22 mouse cellular contexts compared by ENCODE assay signal in genomic region chr16:65550814-65551213, GRCm38 (mm10). TPM values are rescaled to one million over a fixed set of nuclear protein-coding genes. Genes with fewer than 3 reads are reported as not detected.
"Had no signal": no experiment of that assay in that cellular context is flagged by ENCODE, and none has a peak within 500 bp of the region (broad histone marks: within the 10 kb centered on the region; RNA-seq: fewer than 3 reads in every experiment).

No protein-coding gene starts in this region.

- H3K4me3 ChIP-seq: neural tube, embryonic 13.5 days; neural tube, embryonic 15.5 days; stomach, embryonic 15.5 days had no signal

- H3K4me1 ChIP-seq: neural tube, embryonic 15.5 days; stomach, embryonic 15.5 days had no signal

- H3K36me3 ChIP-seq: stomach, embryonic 15.5 days had no signal

- H3K4me2 ChIP-seq: neural tube, embryonic 13.5 days; neural tube, embryonic 15.5 days; stomach, embryonic 15.5 days had no signal

- H3K27ac ChIP-seq: neural tube, embryonic 13.5 days; neural tube, embryonic 15.5 days; stomach, embryonic 15.5 days; stomach, postnatal 0 days had no signal

- DNase-seq: retina, postnatal 1 day; right cerebral cortex, adult 18-20 months; right cerebral cortex, postnatal 14 days; right cerebral cortex, postnatal 25 days; right cerebral cortex, postnatal 4 days; spleen, adult 18-20 months; thymus, adult 18-20 months; thymus, adult 2 months; thymus, postnatal 14 days; thymus, postnatal 25 days; thymus, postnatal 36 days; thymus, postnatal 4 days had no signal

- H3K9me3 ChIP-seq: neural tube, embryonic 13.5 days; neural tube, embryonic 15.5 days; stomach, embryonic 15.5 days had no signal

- H3K9ac ChIP-seq: neural tube, embryonic 13.5 days; neural tube, embryonic 15.5 days; stomach, embryonic 15.5 days had no signal

- H3K27me3 ChIP-seq: neural tube, embryonic 13.5 days; neural tube, embryonic 15.5 days; stomach, embryonic 15.5 days had no signal

RNA-seq across cellular contexts. Expression of gene Pou1f1, which starts 30.5 kb away (rescaled TPM):
- polyA plus RNA-seq: neural tube, embryonic 13.5 days; neural tube, embryonic 15.5 days; small intestine, adult 2 months; spleen, adult 2 months; stomach, embryonic 14.5 days; stomach, embryonic 15.5 days; stomach, embryonic 16.5 days; testis, adult 2 months; urinary bladder, adult 2 months had no signal
